Comparison of ENCODE assay signal across 12 mouse cellular contexts in the genomic region with DNA sequence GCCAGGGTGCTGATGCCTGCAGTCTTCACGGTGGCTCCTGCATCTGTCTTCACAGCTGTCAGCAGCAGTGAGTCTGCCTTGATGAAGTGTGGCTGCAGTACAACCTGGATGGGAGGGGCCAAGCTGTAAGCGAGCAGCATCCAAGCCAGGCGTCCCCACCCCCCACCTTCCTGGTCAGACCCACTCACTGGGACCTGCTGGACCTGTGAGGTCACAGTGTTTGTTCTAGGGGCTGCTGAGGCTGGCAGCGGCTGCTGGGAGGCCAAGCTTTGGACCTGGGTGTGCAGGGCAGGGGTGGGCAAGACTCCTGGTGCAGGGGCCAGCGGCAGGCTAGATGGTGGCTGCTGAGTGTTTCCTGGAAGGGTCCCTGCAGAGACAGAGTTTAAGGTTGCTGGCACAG. TPM values are rescaled to one million over a fixed set of nuclear protein-coding genes. Genes with fewer than 3 reads are reported as not detected.
DNase-seq lines count a peak whose midpoint lies in the region; ATAC-seq lines count a peak whose summit lies in the region.
"Had no signal": no experiment of that assay in that cellular context is flagged by ENCODE, and none has a peak within 500 bp of the region (broad histone marks: within the 10 kb centered on the region; RNA-seq: fewer than 3 reads in every experiment).

No protein-coding gene starts in this region.

- no peak for ATAC-seq in heart, embryonic 11.5 days (replicated peaks; ENCODE audit: insufficient number of reproducible peaks, low FRiP score, low TSS enrichment)
- no peak for ATAC-seq in neural tube, embryonic 11.5 days (ENCODE audit: insufficient read depth, low FRiP score, low TSS enrichment)
- ATAC-seq in liver, embryonic 15.5 days (ENCODE audit: insufficient read depth), result no peak

- H3K4me3 ChIP-seq in heart, embryonic 10.5 days, result no peak overlapping the region
- H3K4me3 ChIP-seq in heart, embryonic 11.5 days (ENCODE audit: low read depth, low read length), result no peak overlapping the region
- H3K4me3 ChIP-seq in neural tube, embryonic 11.5 days (ENCODE audit: low read depth, low read length), result no peak overlapping the region
- H3K4me3 ChIP-seq in liver, embryonic 15.5 days (replicated peaks), result no peak overlapping the region
- H3K4me3 ChIP-seq: embryonic facial prominence, embryonic 12.5 days had no signal

- peaks cover 64% of the 10 kb centered on the region for H3K4me1 ChIP-seq in heart, embryonic 10.5 days
- peaks cover 53% of the 10 kb centered on the region for H3K4me1 ChIP-seq in heart, embryonic 11.5 days (ENCODE audit: control insufficient read depth, insufficient read depth, low read length)
- peaks cover 29% of the 10 kb centered on the region for H3K4me1 ChIP-seq in neural tube, embryonic 11.5 days (ENCODE audit: control insufficient read depth, insufficient read depth, low read length)
- peaks cover 73% of the 10 kb centered on the region for H3K4me1 ChIP-seq in liver, embryonic 15.5 days (replicated peaks)

- peaks cover 62% of the 10 kb centered on the region for H3K36me3 ChIP-seq in heart, embryonic 10.5 days
- peaks cover 48% of the 10 kb centered on the region for H3K36me3 ChIP-seq in heart, embryonic 11.5 days (ENCODE audit: control insufficient read depth, insufficient read depth, low read length)
- peaks cover 31% of the 10 kb centered on the region for H3K36me3 ChIP-seq in neural tube, embryonic 11.5 days (ENCODE audit: control insufficient read depth, insufficient read depth, low read length)
- H3K36me3 ChIP-seq in liver, embryonic 15.5 days (replicated peaks), result peaks cover 63% of the 10 kb centered on the region

- DNase-seq in heart, embryonic 10.5 days (ENCODE audit: low spot score), result no peak
- no peak for DNase-seq in neural tube, embryonic 11.5 days (ENCODE audit: low spot score)
- DNase-seq in neural tube, embryonic 10.5 days (ENCODE audit: extremely low spot score, low spot score), result no peak
- no peak for DNase-seq in layer of hippocampus, postnatal 10 days (ENCODE audit: low spot score in 2 of 2)
- DNase-seq in spleen, postnatal 14 days (ENCODE audit: low spot score in 2 of 2), result no peak
- DNase-seq: adrenal gland, postnatal 36 days; cerebellum, adult 2 months; kidney, adult 11 months; spleen, adult 18-20 months had no signal

- WGBS in heart, embryonic 10.5 days, result 68% methylated on average over 5 of the region's 5 CpGs
- WGBS in heart, embryonic 11.5 days (ENCODE audit: insufficient replicate concordance), result 48% methylated on average over 5 of the region's 5 CpGs
- WGBS in neural tube, embryonic 11.5 days, result 78% methylated on average over 5 of the region's 5 CpGs
- WGBS in liver, embryonic 15.5 days (ENCODE audit: insufficient replicate concordance), result 64% methylated on average over 5 of the region's 5 CpGs

- no peaks in the 10 kb centered on the region for H3K27me3 ChIP-seq in heart, embryonic 10.5 days (ENCODE audit: insufficient read depth, poor library complexity, severe bottlenecking)
- H3K27me3 ChIP-seq in heart, embryonic 11.5 days (ENCODE audit: control insufficient read depth, insufficient read depth, low read length), result no peaks in the 10 kb centered on the region
- no peaks in the 10 kb centered on the region for H3K27me3 ChIP-seq in neural tube, embryonic 11.5 days (ENCODE audit: control insufficient read depth, insufficient read depth, low read length)
- H3K27me3 ChIP-seq in liver, embryonic 15.5 days, result no peaks in the 10 kb centered on the region
- H3K27me3 ChIP-seq: embryonic facial prominence, embryonic 12.5 days had no signal

- peak overlapping the region; percentile 49; the same call in 1 of the 2 replicates for H3K27ac ChIP-seq in heart, embryonic 10.5 days
- no peak overlapping the region for H3K27ac ChIP-seq in heart, embryonic 11.5 days (ENCODE audit: low read depth, low read length)
- H3K27ac ChIP-seq in neural tube, embryonic 11.5 days (ENCODE audit: low read depth, low read length), result no peak overlapping the region
- H3K27ac ChIP-seq in liver, embryonic 15.5 days (replicated peaks), result no peak overlapping the region
- H3K27ac ChIP-seq: embryonic facial prominence, embryonic 12.5 days had no signal

- no peak overlapping the region for H3K4me2 ChIP-seq in heart, embryonic 11.5 days
- no peak overlapping the region for H3K4me2 ChIP-seq in neural tube, embryonic 11.5 days (ENCODE audit: low read depth)
- H3K4me2 ChIP-seq in liver, embryonic 15.5 days, result 0 out of 2 replicates have a peak overlapping the region, but pooled peaks have one; percentile 85
- H3K4me2 ChIP-seq: embryonic facial prominence, embryonic 12.5 days had no signal

- H3K9me3 ChIP-seq in heart, embryonic 10.5 days, result no peaks in the 10 kb centered on the region
- no peaks in the 10 kb centered on the region for H3K9me3 ChIP-seq in heart, embryonic 11.5 days (replicated peaks; ENCODE audit: control insufficient read depth, low read length)
- H3K9me3 ChIP-seq in neural tube, embryonic 11.5 days (ENCODE audit: control insufficient read depth, low read length), result no peaks in the 10 kb centered on the region
- H3K9me3 ChIP-seq in liver, embryonic 15.5 days (replicated peaks), result no peaks in the 10 kb centered on the region
- H3K9me3 ChIP-seq: embryonic facial prominence, embryonic 12.5 days had no signal

- no peak overlapping the region for H3K9ac ChIP-seq in heart, embryonic 11.5 days (ENCODE audit: low read depth, low read length)
- H3K9ac ChIP-seq in neural tube, embryonic 11.5 days (ENCODE audit: low read length), result peak overlapping the region; percentile 4; the same call in 1 of the 2 replicates
- no peak overlapping the region for H3K9ac ChIP-seq in liver, embryonic 15.5 days
- H3K9ac ChIP-seq: embryonic facial prominence, embryonic 12.5 days had no signal

RNA-seq across cellular contexts. Expression of a gene that starts 16.2 kb away (rescaled TPM):
- polyA plus RNA-seq in heart, embryonic 10.5 days (2016; fragmentation: Nextera tagmentation; extraction: Ambion mirVana), result 38.2 and 40.3 TPM in 2 replicates
- 39.0 and 41.0 TPM in 2 replicates for polyA plus RNA-seq in heart, embryonic 11.5 days (2014; fragmentation: Nextera tagmentation; extraction: Ambion mirVana)
- 53.3 and 54.7 TPM in 2 replicates for polyA plus RNA-seq in neural tube, embryonic 11.5 days (2014; fragmentation: Nextera tagmentation; extraction: Ambion mirVana)
- polyA plus RNA-seq in liver, embryonic 15.5 days (2015; fragmentation: Nextera tagmentation; extraction: Ambion mirVana), result 53.5 and 60.6 TPM in 2 replicates
- 10 to 100 TPM; 46.8 to 52.8 TPM for total RNA-seq in layer of hippocampus, postnatal 10 days (2021)
